Mouse (Mus musculus) heart, adult 2 months (tissue): ENCODE measurements around the gene Rfx3. TPM values are rescaled to one million over a fixed set of nuclear protein-coding genes. Genes with fewer than 3 reads are reported as not detected.

ENCODE experiments used
- DNase-seq, 2 experiments: peaks; one replicate each; pipeline ENCODE4 v3.0.0; 2021
- H3K27ac ChIP-seq: fragments of 200-600 bp; 2 replicates; pipeline ENCODE4 v1.8.1; 2022
- H3K27me3 ChIP-seq: fragments of 200-500 bp; 2 replicates; pipeline ENCODE4 v1.6.1; 2012; ENCODE audit warnings: mild to moderate bottlenecking, low read length, inconsistent platforms, mixed read lengths; ENCODE audit not compliant: control insufficient read depth, insufficient read depth
- H3K36me3 ChIP-seq: fragments of 200-500 bp; 2 replicates; pipeline ENCODE4 v1.6.1; 2012; ENCODE audit warnings: low read length, inconsistent platforms; ENCODE audit not compliant: control insufficient read depth, insufficient read depth
- H3K4me1 ChIP-seq: fragments of 200-500 bp; 2 replicates; pipeline ENCODE4 v1.6.1; 2011; ENCODE audit warnings: low read length; ENCODE audit not compliant: control insufficient read depth, insufficient read depth
- H3K4me3 ChIP-seq: fragments of 200-600 bp; 2 replicates; pipeline ENCODE4 v1.8.1; 2022
- H3K79me2 ChIP-seq: fragments of 200-500 bp; replicated peaks from 2 replicates; pipeline ENCODE4 v1.6.1; 2012; ENCODE audit warnings: mild to moderate bottlenecking, inconsistent platforms, low read length, moderate library complexity, mixed read lengths; ENCODE audit not compliant: control insufficient read depth, insufficient read depth
- H3K9ac ChIP-seq: fragments of 200-500 bp; 2 replicates; pipeline ENCODE4 v1.6.1; 2012; ENCODE audit warnings: low read depth, mild to moderate bottlenecking, control low read depth, inconsistent platforms, low read length, mixed read lengths
- CTCF ChIP-seq: fragments of 200-600 bp; IDR thresholded peaks from 2 replicates; pipeline ENCODE4 v1.8.1; 2022; ENCODE audit warnings: antibody characterized with exemption, mild to moderate bottlenecking, moderate library complexity
- EP300 ChIP-seq: fragments of 200-500 bp; IDR thresholded peaks from 2 replicates; pipeline ENCODE4 v1.6.1; 2011; ENCODE audit warnings: low read depth, low read length, control low read depth; ENCODE audit not compliant: insufficient read depth
- POLR2A ChIP-seq: fragments of 200-500 bp; IDR thresholded peaks from 2 replicates; pipeline ENCODE4 v1.6.1; 2011; ENCODE audit warnings: mild to moderate bottlenecking, low read depth, low read length, control low read depth; ENCODE audit not compliant: insufficient read depth
- WGBS: fragments of 180-500 bp; shearing (Covaris S2); methylation state at CpG from one replicate; pipeline ENCODE4 v1.1.7; 2018; 5-methylcytosine and 5-hydroxymethylcytosine counted together
- intact Hi-C: fragments of 180-260 bp; cut with DNase I; formaldehyde crosslinking; loops from one replicate; pipeline ENCODE4 v1.15.1; 2025
- polyA plus RNA-seq: library from polyadenylated mRNA; depleted of rRNA; stranded (reverse); fragments of >200 nt; gene quantifications from 2 replicates; pipeline ENCODE4 v1.2.3, GENCODE M21; 2012
- total RNA-seq, 2 experiments: library from RNA; stranded (reverse); gene quantifications; 2 replicates each; pipeline ENCODE4 v1.2.3; 2021

The Rfx3 gene
- total and polyA plus RNA-seq, 3 experiments: 1.2 to 3.1 (median 2.7) TPM

DNA sequence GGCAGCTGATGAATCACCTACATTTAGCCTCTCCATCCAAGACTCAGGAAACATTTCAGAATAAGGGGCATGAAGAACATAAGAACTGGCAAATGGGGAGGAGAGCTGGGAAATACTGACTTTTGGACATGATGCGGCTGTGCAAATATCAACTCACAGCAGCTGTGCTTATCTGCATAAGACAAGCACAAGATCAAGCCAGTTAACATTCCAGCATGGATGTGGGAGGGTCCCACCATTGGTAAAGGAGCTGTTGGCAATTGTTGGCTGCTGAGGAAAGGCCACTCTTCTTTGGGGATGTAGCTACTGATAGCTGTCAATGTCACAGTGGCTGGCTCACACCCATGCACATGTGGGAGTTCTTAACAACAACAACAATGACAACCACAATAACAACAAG, 263.7 kb downstream of the Rfx3 start:
- Histone ChIP-seq H3K79me2 (no peaks in the 10 kb centered on the region), H3K4me3 (no peak overlapping the region), H3K4me1 (no peaks in the 10 kb centered on the region), H3K9ac (no peak overlapping the region), H3K27ac (no peak overlapping the region), H3K27me3 (no peaks in the 10 kb centered on the region), H3K36me3 (no peaks in the 10 kb centered on the region)
- 85% methylated on average over 1 of the region's 1 CpGs for WGBS
- TF ChIP-seq CTCF (no peak), POLR2A (no peak), EP300 (no peak)
- intact Hi-C loops: no loop called here
- no peak for DNase-seq

DNA sequence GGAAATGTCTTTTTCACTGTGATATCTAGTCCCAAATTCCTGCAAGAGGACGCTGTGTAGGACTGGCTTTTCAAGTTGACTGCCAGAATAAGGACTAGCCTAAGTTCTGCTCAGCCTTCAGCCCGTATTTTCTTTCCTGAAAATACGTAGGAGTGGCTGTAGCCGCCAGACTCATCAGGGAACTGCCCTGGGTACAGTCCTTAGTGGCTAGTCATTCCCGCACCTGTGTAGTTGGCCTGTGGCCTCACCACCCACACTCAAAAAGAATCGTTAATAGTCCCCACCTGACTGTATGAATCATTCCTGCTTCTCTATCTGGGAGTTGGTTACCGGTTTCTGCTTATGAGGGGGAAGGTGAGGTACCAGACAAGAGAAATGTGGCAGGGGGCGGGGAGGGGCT, 272.1 kb downstream of the Rfx3 start:
- Histone ChIP-seq H3K9ac (no peak overlapping the region), H3K27me3 (no peaks in the 10 kb centered on the region), H3K27ac (no peak overlapping the region), H3K4me3 (no peak overlapping the region), H3K4me1 (no peaks in the 10 kb centered on the region), H3K36me3 (no peaks in the 10 kb centered on the region), H3K79me2 (no peaks in the 10 kb centered on the region)
- no peak for TF ChIP-seq POLR2A
- no peak for TF ChIP-seq CTCF
- TF ChIP-seq EP300: no peak
- no peak for DNase-seq
- 75% methylated on average over 8 of the region's 8 CpGs for WGBS
- intact Hi-C loops: no loop called here

DNA sequence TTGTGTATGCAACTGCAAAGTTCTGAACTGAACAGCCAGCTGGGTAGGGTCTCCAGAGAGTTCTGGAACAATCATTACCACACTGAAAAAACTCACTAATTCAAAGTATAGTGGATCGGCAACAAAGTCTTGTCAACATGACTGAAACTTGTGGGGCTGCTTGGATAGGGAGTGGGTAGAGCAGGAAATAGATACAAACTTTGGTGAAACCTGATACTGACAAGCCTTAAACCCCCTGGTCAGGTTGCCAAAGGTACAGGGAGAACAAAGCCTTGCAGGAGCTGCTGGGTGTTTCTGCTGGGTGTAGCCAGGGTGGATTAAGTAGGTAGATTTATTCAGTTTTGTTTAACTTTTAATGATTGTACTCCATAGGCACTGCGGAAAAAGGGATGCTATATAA, 274.4 kb downstream of the Rfx3 start:
- Histone ChIP-seq H3K4me3 (no peak overlapping the region), H3K27me3 (no peaks in the 10 kb centered on the region), H3K9ac (no peak overlapping the region), H3K79me2 (no peaks in the 10 kb centered on the region), H3K36me3 (no peaks in the 10 kb centered on the region), H3K27ac (no peak overlapping the region), H3K4me1 (no peaks in the 10 kb centered on the region)
- intact Hi-C loops: no loop called here
- TF ChIP-seq POLR2A: no peak
- TF ChIP-seq CTCF: no peak
- no peak for TF ChIP-seq EP300
- DNase-seq: no peak
- 68% methylated on average over 2 of the region's 2 CpGs for WGBS

DNA sequence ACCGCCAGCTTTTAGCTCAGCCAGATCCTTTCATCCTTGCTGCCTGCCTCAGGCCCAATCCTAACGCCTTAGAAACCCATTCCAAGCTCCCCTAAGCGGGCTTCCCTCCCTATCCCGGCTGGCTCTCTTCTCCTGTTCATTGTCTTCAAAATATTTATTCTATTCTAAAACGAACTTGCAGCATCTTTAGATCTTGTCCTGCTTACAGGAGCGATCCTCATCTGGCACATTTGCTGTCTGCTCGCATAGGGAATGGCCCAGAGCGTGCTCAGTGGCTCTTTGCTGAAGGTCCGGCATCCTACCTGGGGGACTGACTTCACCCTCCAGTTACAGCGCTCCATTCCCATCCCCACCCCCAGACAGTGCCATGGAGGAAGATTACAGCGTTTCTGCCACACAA, 292.0 kb downstream of the Rfx3 start:
- Histone ChIP-seq H3K27me3 (no peaks in the 10 kb centered on the region), H3K27ac (no peak overlapping the region), H3K9ac (no peak overlapping the region), H3K4me1 (no peaks in the 10 kb centered on the region), H3K79me2 (no peaks in the 10 kb centered on the region), H3K36me3 (no peaks in the 10 kb centered on the region), H3K4me3 (no peak overlapping the region)
- intact Hi-C loops: no loop called here
- DNase-seq: no peak
- TF ChIP-seq CTCF (no peak), POLR2A (no peak), EP300 (no peak)
- 75% methylated on average over 11 of the region's 11 CpGs for WGBS

DNA sequence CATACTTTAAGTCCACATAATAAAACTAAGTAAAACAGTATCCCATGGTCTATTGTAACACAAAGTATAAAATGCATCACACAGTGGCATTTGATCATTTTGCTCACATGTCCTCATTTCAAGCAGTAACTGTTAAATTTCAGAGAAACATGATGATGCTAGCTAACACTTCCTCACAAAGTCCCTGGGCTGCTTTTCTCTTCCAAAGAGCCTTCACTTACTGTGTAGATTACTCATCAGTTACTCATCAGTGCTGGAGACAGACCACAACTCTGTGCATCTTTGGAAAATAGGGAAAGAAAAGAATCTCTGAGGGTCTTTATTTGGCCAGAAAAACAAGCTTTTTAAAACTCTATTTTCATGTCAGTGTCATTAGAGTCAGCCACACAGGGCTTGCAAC, 294.7 kb downstream of the Rfx3 start:
- no peak for TF ChIP-seq POLR2A
- no peak for TF ChIP-seq EP300
- no peak for TF ChIP-seq CTCF
- Histone ChIP-seq H3K9ac (no peak overlapping the region), H3K4me1 (no peaks in the 10 kb centered on the region), H3K4me3 (no peak overlapping the region), H3K79me2 (no peaks in the 10 kb centered on the region), H3K27me3 (no peaks in the 10 kb centered on the region), H3K36me3 (no peaks in the 10 kb centered on the region), H3K27ac (no peak overlapping the region)
- DNase-seq: no peak
- intact Hi-C loops: no loop called here
